Mouse (Mus musculus) kidney, adult 11 months (tissue): Measurements from ENCODE around the gene Anks1.
"Not testable (repeated sequence)": the region's sequence is repeated elsewhere in the genome, so short reads cannot be mapped to it uniquely, and the experiment has no call there.

Source experiments
- DNase-seq: peaks from one replicate; pipeline ENCODE4 v3.0.0; 2022

Anks1 gene

GRCm38 (mm10) chr17:27934136-27934910, 25.2 kb downstream of the Anks1 start:
- DNase-seq: no peak

- DNase-seq: no peak
Observed at GRCm38 (mm10) chr17:27935091-27935490, 26.0 kb downstream of the Anks1 start.

- no peak for DNase-seq
Observed at GRCm38 (mm10) chr17:27937054-27937615, 28.0 kb downstream of the Anks1 start.

- no peak for DNase-seq
Observed at GRCm38 (mm10) chr17:27938121-27938754, 29.1 kb downstream of the Anks1 start.

DNA sequence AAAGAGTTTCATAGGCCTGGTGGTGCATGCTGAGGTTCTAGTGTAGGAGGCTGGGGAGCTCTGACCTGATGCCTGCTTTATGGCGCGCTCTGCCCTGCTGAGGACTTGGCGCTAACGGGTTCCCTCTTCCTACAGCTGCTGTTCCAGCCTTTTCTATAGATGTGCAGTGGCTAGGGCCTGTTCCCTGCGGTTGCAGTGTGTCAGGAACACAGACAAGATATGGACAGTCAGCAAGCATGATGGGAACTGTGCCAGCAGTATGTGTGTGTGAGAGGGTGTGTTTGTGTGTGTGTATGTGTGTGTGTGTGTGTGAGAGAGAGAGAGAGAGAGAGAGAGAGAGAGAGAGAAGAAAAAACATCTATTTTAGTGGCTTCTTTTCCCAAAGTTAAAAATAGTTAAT, 29.9 kb downstream of the Anks1 start:
- no peak for DNase-seq

GRCm38 (mm10) chr17:27940352-27940751, 31.2 kb downstream of the Anks1 start:
- DNase-seq: no peak

GRCm38 (mm10) chr17:27941178-27941577, 32.1 kb downstream of the Anks1 start:
- no peak for DNase-seq

DNA sequence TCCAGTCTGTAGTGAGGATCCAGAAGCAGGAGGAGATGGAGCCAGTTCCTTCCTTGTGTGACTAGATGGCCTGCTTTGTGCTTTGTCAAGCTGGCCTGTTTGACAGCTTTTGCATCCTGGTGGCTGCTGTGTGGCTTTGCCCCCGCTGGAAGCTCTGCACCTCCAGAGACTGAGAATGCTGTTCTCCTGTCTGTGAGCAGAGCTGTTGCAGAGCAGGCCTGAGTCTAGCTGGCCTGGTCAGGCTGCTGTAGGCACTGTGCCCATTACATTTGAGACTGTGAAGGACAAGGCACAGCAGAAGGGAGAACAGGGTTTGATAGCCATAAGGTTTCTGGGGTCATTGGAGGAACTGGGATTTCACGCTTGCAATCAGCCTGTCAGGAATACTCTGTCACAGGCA, 32.6 kb downstream of the Anks1 start:
- no peak for DNase-seq

DNA sequence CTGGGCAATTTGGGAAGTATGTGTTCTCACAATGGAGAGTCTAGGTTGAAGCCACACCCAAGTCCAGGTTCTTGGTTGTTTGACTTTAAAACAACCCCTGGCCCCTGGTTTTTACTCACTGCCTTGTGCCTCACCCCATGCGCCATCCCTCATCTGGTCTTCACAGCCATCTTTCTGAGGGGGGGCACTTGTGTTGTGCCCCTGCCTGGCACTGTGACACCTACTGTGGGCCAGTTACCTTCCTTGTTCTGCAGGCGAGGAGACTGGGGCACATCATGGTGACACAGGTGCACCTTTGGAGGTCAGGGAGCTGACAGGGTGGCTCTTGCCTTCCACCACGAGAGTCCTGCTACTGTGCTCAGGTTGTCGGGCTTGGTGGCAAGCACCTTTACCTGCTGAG, 33.0 kb downstream of the Anks1 start:
- no peak for DNase-seq

DNA sequence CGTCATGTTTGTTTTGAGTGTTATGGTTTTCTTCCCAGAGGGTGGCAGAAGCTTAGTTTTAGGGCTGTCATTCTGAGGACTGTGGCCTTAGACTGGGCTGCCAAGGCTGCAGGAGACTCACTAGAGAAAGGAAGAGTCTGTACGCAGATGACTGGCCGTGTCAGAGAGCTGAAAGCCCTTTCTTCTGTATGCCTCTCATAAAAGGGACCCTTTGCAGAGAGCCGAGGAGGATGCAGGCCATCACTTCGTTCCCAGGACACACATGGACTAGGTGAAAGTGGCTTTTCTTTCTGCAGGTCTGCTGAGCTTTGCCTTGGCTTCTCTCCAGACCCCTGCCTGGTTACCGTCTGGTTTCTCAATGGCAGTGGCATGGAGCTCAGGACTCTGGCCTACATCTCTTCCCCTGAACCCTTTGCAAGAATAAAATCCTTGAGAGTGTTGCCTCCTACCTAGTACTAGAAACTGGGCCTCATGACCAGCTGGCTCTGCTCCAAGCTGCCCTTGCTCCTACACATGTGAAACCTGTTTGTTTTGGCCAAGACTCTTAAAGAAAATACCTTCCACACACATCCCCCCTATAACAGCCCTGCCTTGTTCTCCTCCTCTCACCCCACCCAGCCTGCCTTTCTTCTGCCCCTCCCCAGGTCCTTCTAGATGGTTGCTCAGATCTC, 36.6 kb downstream of the Anks1 start:
- DNase-seq: peak; percentile 89

DNA sequence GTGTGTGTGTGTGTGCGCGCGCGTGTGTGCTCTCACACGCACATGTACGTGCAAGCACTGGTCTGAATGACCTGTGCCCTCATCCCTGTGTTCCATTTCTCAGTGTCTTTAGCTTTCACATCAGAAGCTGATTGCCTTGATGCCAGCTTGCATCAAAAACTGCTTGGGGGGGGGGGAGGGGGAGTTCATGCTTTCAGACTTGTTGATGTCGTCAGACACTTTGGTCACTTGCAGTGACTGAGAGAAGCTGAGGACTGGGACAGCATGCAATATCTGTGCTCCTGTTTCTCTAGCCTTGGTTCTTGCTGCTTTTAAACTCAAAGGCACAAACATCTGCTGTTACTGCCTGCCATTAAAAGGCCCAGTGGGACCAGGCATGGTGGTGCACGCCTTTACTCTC, 37.3 kb downstream of the Anks1 start:
- DNase-seq: no peak

- DNase-seq: no peak
Observed at GRCm38 (mm10) chr17:27947155-27947554, 38.0 kb downstream of the Anks1 start.

- no peak for DNase-seq
Observed at GRCm38 (mm10) chr17:27953136-27953535, 44.0 kb downstream of the Anks1 start.

- DNase-seq: no peak
Observed at GRCm38 (mm10) chr17:27954629-27955402, 45.7 kb downstream of the Anks1 start.

DNA sequence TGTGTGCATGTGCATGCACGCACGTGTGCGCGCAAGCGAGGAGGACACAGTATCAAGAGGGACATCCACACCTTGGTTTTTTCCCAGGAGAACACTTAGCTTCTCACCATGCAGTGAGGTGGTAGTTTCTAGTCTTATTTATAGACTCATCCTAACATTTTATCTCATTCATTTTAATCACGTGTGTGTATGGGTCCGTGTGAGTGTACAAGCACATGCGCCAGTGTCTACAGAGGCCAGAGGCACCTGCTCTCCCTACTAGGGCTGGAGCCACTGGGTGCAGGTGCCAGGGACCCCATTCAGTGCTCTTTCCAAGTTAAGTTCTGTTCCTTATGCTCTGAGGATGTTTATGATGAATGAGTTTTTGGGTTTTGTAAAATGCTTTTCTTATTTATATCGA, 48.5 kb downstream of the Anks1 start:
- no peak for DNase-seq

- no peak for DNase-seq
Observed at GRCm38 (mm10) chr17:27960128-27961111, 51.3 kb downstream of the Anks1 start.

DNA sequence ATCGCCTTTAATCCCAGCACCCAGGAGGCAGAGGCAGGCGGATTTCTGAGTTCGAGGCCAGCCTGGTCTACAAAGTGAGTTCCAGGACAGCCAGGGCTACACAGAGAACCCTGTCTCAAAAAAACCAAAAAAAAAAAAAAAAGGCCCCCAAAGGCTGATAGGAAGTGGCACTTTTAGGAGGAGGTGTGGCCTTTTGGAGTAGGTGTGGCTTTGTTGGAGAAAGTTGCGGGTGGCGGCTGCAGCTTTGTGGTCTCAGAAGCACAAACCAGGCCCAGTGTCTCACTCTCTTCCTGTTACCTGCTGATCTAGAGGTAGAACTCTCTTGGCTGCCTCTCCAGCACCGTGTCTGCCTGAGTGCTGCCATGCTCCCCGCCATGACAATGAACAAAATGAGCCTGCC, 54.0 kb downstream of the Anks1 start:
- not testable (repeated sequence) for DNase-seq

GRCm38 (mm10) chr17:27964607-27965006, 55.5 kb downstream of the Anks1 start:
- peak; percentile 73 for DNase-seq

DNA sequence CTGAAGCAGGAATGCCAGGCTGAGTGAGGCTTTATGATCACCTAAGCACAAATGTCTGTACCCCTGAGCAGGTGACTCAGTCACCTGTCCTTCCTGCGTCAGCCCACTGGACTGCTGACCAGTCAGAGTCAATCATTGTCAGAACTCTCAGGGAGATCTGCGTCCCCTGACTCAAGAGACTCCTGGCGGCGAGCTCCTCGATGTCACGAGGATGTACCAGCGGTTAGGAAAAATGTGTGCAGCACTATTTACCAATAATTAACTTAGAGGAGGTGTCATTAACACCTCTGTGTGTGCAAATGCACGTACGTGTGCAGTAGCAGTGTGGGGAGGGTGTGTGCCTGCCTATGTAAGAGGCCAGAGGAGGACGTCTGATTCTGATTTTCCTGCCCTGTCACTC, 56.2 kb downstream of the Anks1 start:
- peak; percentile 93 for DNase-seq

DNA sequence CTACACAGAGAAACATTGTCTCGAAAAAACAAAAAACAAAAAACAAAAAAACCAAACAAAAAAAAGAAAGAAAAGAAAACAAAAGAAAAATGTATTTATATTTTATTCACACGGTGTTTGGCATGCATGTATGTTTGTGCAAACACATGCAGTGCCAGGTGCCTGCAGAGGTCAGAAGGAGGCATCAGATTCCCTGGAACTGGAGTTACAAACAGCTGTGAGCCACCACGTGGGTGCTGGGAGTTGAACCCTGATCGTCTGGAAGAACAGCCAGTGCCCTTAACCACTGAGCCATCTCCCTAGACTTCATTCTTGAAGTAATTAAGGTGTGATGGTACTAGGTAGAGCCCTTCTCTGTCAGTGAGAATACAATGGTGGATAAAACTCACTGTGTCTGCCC, 57.0 kb downstream of the Anks1 start:
- no peak for DNase-seq

- no peak for DNase-seq
Observed at GRCm38 (mm10) chr17:27966508-27967021, 57.5 kb downstream of the Anks1 start.
